Mouse (Mus musculus) ES-E14 (cell line): ENCODE data around the gene Ppard.

ENCODE experiments used
- CHD2 ChIP-seq: IDR thresholded peaks from 2 replicates; pipeline ENCODE4 v1.6.1; 2014; ENCODE audit warnings: mild to moderate bottlenecking, low read depth, low read length, inconsistent platforms
- ZNF384 ChIP-seq: IDR thresholded peaks from 2 replicates; pipeline ENCODE4 v1.6.1; 2012; ENCODE audit warnings: low read depth, low read length, inconsistent platforms

- TF ChIP-seq CHD2 (no peak), ZNF384 (no peak)
These were observed 111.6 kb downstream of the Ppard start for GRCm38 (mm10) chr17:28344050-28344607.
